Mouse (Mus musculus): ENCODE measurements around the gene Lyrm9. TPM values are rescaled to one million over a fixed set of nuclear protein-coding genes. Genes with fewer than 3 reads are reported as not detected.
"Not testable (repeated sequence)": the region's sequence is repeated elsewhere in the genome, so short reads cannot be mapped to it uniquely, and the experiment has no call there.

Gene Lyrm9
- total and polyA plus RNA-seq, 2 experiments from 2014 or later = 30.2 to 49.4 TPM

DNA sequence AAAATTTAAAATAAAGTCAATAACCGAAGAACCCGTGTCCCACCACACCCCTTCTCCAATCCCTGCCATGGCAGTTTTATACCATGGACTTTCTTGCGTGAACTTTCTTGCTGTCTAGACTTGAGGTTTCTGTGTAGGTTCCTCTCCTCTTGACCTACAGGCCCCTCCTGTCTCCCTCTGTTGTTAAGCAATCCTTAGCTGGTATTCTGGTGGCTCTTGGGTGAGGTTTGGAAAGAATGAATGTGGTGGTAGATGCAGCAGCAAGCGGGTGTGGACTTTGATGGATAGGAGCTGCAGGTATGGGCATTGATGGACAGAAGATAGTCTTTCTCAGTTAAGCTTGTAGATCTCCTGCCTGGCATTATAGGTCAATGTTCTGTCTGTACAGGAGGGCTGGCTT, 37.5 kb downstream of the Lyrm9 start:
- WGBS = 91% methylated on average over 4 of the region's 4 CpGs
- Histone ChIP-seq H3K27me3 (ENCODE audit: insufficient read depth, low read length) (no peaks in the 10 kb centered on the region), H3K4me2 (ENCODE audit: low read depth, low read length, poor library complexity, severe bottlenecking) (no peak overlapping the region), H3K4me3 (ENCODE audit: low read depth, low read length) (no peak overlapping the region), H3K4me1 (ENCODE audit: insufficient read depth, low read length) (no peaks in the 10 kb centered on the region), H3K36me3 (ENCODE audit: insufficient read depth, low read length) (no peaks in the 10 kb centered on the region), H3K27ac (ENCODE audit: low read depth, low read length) (no peak overlapping the region), H3K9ac (replicated peaks; ENCODE audit: low read length, poor library complexity, severe bottlenecking) (no peak overlapping the region), H3K9me3 (ENCODE audit: low read length) (no peaks in the 10 kb centered on the region)
- TF ChIP-seq CTCF (IDR thresholded peaks at IDR 0.05) = no peak
- DNase-seq (ENCODE audit: low spot score) (no peak), ATAC-seq (ENCODE audit: low FRiP score) (no peak)

DNA sequence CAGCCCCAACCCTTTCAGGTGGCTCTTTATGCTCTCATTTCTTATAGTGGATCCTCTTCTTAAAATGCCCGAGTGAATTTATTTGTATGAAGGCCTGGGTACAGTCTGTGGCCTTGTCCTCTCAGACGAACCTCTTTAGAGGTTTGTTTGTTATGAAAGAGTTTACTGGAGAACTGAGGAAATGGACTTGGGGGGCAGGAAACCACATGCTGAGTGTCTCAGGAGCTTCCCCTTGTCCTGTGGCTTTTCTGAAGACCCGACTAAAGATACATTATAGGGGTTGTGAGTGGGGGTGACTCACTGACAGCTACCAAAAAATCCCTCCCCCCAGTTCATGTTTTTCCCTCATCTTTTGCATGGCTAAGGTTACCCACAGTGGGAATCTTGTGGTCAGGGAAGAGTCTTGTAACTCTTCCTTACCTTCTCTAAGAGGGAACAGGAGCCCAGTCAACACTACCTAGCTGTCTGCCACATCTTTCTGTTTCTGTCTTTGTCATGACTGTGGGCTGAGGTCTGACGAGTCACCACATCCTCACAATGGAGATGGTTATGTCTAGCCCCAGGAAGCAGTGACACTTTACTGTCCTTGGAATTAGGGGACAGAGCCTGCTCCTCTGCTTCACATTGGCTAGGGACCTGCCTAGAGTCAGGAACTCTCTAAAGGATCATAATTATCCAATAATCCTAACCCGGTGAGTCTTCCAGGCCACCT, 38.3 kb downstream of the Lyrm9 start:
- H3K9ac ChIP-seq (replicated peaks; ENCODE audit: low read length, poor library complexity, severe bottlenecking) = no peak overlapping the region
- no peak overlapping the region for H3K4me2 ChIP-seq (ENCODE audit: low read depth, low read length, poor library complexity, severe bottlenecking)
- ATAC-seq (ENCODE audit: low FRiP score) (no peak), DNase-seq (ENCODE audit: low spot score) (no peak)
- TF ChIP-seq CTCF (IDR thresholded peaks at IDR 0.05) = no peak
- no peaks in the 10 kb centered on the region for H3K27me3 ChIP-seq (ENCODE audit: insufficient read depth, low read length)
- no peaks in the 10 kb centered on the region for H3K36me3 ChIP-seq (ENCODE audit: insufficient read depth, low read length)
- no peak overlapping the region for H3K27ac ChIP-seq (ENCODE audit: low read depth, low read length)
- no peaks in the 10 kb centered on the region for H3K4me1 ChIP-seq (ENCODE audit: insufficient read depth, low read length)
- no peaks in the 10 kb centered on the region for H3K9me3 ChIP-seq (ENCODE audit: low read length)
- no peak overlapping the region for H3K4me3 ChIP-seq (ENCODE audit: low read depth, low read length)
- 84% methylated on average over 5 of the region's 5 CpGs for WGBS

DNA sequence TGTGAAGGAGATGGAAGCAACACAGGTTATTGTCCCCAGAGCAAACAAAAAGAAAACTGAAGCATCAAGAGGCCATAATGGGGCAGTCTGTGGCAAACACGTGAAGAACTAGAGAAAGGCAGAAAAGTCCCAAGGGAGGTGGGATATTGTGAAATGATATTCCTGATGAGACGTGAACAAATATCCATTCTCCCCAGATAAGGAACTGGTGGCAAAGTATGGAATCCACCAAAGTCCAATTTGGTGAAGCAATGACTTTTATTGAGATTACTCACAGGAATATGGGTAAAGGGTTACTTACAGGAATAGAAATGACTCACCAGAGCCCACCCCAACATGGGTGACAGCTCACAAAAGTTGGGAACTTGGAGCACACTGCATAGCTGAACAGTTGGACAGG, 38.9 kb downstream of the Lyrm9 start:
- no peak for TF ChIP-seq CTCF (IDR thresholded peaks at IDR 0.05)
- 79% methylated on average over 2 of the region's 2 CpGs for WGBS
- H3K4me2 ChIP-seq (ENCODE audit: low read depth, low read length, poor library complexity, severe bottlenecking) = no peak overlapping the region
- H3K27me3 ChIP-seq (ENCODE audit: insufficient read depth, low read length) = no peaks in the 10 kb centered on the region
- H3K27ac ChIP-seq (ENCODE audit: low read depth, low read length) = no peak overlapping the region
- no peak overlapping the region for H3K9ac ChIP-seq (replicated peaks; ENCODE audit: low read length, poor library complexity, severe bottlenecking)
- no peaks in the 10 kb centered on the region for H3K4me1 ChIP-seq (ENCODE audit: insufficient read depth, low read length)
- DNase-seq (ENCODE audit: low spot score) = no peak
- no peaks in the 10 kb centered on the region for H3K36me3 ChIP-seq (ENCODE audit: insufficient read depth, low read length)
- no peaks in the 10 kb centered on the region for H3K9me3 ChIP-seq (ENCODE audit: low read length)
- no peak overlapping the region for H3K4me3 ChIP-seq (ENCODE audit: low read depth, low read length)
- no peak for ATAC-seq (ENCODE audit: low FRiP score)

DNA sequence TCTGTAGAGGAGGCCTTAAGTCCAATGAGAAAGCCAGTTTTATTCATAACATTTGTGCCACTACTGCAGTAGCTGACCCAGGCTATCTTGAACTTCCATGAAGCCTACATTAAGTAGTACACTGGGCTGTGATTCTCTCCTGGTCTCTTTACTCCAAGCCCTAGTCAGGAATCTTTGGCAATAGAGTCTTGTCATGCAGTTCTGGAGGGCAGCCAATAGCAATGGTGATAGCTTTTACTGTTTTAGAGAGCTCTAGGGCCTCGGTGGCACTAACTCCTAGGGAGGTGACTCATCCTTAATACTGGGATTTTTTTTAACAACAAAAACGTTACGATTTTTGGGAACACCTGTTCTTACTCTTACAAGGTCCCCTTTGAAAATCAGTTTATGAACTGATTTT, 40.1 kb downstream of the Lyrm9 start:
- Histone ChIP-seq H3K9me3 (ENCODE audit: low read length) (no peaks in the 10 kb centered on the region), H3K27ac (ENCODE audit: low read depth, low read length) (no peak overlapping the region), H3K4me2 (ENCODE audit: low read depth, low read length, poor library complexity, severe bottlenecking) (no peak overlapping the region), H3K9ac (replicated peaks; ENCODE audit: low read length, poor library complexity, severe bottlenecking) (no peak overlapping the region), H3K4me1 (ENCODE audit: insufficient read depth, low read length) (no peaks in the 10 kb centered on the region), H3K4me3 (ENCODE audit: low read depth, low read length) (no peak overlapping the region), H3K36me3 (ENCODE audit: insufficient read depth, low read length) (no peaks in the 10 kb centered on the region), H3K27me3 (ENCODE audit: insufficient read depth, low read length) (no peaks in the 10 kb centered on the region)
- no peak for TF ChIP-seq CTCF (IDR thresholded peaks at IDR 0.05)
- WGBS = 78% methylated on average over 3 of the region's 3 CpGs
- no peak for ATAC-seq (ENCODE audit: low FRiP score)
- DNase-seq (ENCODE audit: low spot score) = no peak

DNA sequence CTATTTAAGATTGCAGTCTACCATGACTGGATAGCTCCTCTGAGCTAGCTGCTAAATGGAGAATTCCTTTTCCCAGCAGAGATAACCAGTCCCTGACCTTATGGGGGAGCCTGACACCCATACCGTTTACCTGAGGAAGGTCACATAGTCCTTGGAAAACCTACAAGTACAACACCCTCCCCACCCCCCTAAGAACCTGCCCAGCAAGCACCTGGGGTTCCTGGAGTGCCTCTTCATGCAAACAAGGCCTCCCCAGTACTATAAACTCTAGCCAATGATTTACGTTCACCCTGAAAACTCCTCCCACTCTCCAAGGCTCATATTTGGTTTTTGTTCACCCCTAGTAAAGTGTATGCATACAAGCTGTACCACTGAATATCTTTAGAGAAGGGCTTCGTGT, 41.3 kb downstream of the Lyrm9 start:
- no peak overlapping the region for H3K27ac ChIP-seq (ENCODE audit: low read depth, low read length)
- no peak for TF ChIP-seq CTCF (IDR thresholded peaks at IDR 0.05)
- no peak overlapping the region for H3K4me3 ChIP-seq (ENCODE audit: low read depth, low read length)
- DNase-seq (ENCODE audit: low spot score) (no peak), ATAC-seq (ENCODE audit: low FRiP score) (no peak)
- H3K9me3 ChIP-seq (ENCODE audit: low read length) = no peaks in the 10 kb centered on the region
- 74% methylated on average over 3 of the region's 3 CpGs for WGBS
- no peaks in the 10 kb centered on the region for H3K4me1 ChIP-seq (ENCODE audit: insufficient read depth, low read length)
- H3K9ac ChIP-seq (replicated peaks; ENCODE audit: low read length, poor library complexity, severe bottlenecking) = no peak overlapping the region
- no peak overlapping the region for H3K4me2 ChIP-seq (ENCODE audit: low read depth, low read length, poor library complexity, severe bottlenecking)
- H3K27me3 ChIP-seq (ENCODE audit: insufficient read depth, low read length) = no peaks in the 10 kb centered on the region
- no peaks in the 10 kb centered on the region for H3K36me3 ChIP-seq (ENCODE audit: insufficient read depth, low read length)

DNA sequence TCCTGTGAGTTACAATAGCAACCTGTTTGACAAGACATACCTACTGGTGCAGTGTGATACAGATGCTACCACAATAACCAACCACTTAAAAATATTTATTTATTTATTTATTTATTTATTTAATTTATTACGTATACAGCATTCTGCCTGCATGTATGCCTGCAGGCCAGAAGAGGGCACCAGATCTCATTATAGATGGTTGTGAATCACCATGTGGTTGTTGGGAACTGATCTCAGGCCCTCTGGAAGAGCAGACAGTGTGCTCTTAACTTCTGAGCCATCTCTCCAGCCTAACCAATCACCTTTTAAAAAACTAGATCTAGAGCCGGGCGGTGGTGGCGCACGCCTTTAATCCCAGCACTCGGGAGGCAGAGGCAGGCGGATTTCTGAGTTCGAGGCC, 42.8 kb downstream of the Lyrm9 start:
- not testable (repeated sequence) for DNase-seq (ENCODE audit: low spot score); ATAC-seq (ENCODE audit: low FRiP score)

More for the DNA sequence above, 42.8 kb downstream of the Lyrm9 start:
- H3K36me3 ChIP-seq (ENCODE audit: insufficient read depth, low read length); H3K4me1 ChIP-seq (ENCODE audit: insufficient read depth, low read length); H3K9me3 ChIP-seq (ENCODE audit: low read length); H3K27ac ChIP-seq (ENCODE audit: low read depth, low read length); H3K4me3 ChIP-seq (ENCODE audit: low read depth, low read length); H3K4me2 ChIP-seq (ENCODE audit: low read depth, low read length, poor library complexity, severe bottlenecking); H3K9ac ChIP-seq (replicated peaks; ENCODE audit: low read length, poor library complexity, severe bottlenecking); H3K27me3 ChIP-seq (ENCODE audit: insufficient read depth, low read length): not testable (repeated sequence)
- 97% methylated on average over 8 of the region's 8 CpGs for WGBS
